Mouse (Mus musculus) c-Kit-positive CD71-positive TER-119-positive erythroid progenitor cells, embryonic 14.5 days (primary cell): Measurements from ENCODE around the gene Cdk18.

Source experiments
- DNase-seq: peaks from one replicate; pipeline ENCODE4 v3.0.0-alpha.2; 2013; ENCODE audit warnings: low spot score

Gene Cdk18

GRCm38 (mm10) chr1:132111411-132111810 is 28.1 kb downstream of the Cdk18 start:
- DNase-seq = no peak

DNA sequence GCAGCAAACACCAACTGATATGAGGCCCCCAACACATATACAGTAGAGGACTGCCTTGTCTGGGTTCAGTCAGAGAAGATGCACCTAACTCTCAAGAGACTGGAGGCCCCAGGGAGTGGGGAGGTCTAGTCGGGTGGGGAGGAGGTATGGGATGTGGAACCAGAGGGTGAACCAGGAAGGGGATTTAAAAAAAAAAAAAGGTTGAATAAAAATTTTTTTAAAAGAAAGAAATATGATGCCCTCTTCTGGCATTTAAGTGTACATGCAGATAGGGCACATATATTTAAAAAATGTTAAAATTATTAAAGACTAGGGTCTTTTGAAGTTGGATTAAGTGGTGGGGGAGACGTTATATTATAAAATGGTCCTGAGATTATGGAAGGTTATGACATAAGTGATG is 30.1 kb downstream of the Cdk18 start:
- DNase-seq = no peak

GRCm38 (mm10) chr1:132104353-132104752 is 35.1 kb downstream of the Cdk18 start:
- DNase-seq = no peak

GRCm38 (mm10) chr1:132101953-132102697 is 37.4 kb downstream of the Cdk18 start:
- DNase-seq = no peak

- DNase-seq = no peak
These were observed 39.7 kb downstream of the Cdk18 start for GRCm38 (mm10) chr1:132099775-132100174.

- no peak for DNase-seq
These were observed 40.5 kb downstream of the Cdk18 start for GRCm38 (mm10) chr1:132099016-132099415.

GRCm38 (mm10) chr1:132098076-132098475 is 41.4 kb downstream of the Cdk18 start:
- no peak for DNase-seq

- DNase-seq = no peak
These were observed 44.0 kb downstream of the Cdk18 start for GRCm38 (mm10) chr1:132095356-132096004.

DNA sequence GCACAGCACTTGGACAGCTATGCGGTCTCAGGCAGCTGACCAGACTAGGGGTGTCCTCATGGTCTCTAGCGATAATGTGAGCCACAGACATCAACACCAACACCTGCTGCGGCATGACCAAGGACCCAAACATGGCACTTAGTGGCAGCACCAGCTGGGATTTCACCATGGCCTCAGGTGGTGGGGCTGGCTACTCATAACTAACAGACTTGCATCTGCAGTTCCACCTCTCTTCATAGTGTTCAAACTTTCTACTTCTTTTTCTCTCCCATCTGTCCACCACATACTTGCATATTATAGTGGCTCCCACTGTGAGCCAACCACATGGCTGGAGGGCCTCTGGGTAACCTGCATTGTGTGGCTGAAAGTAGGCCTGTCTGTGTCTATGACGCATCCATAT is 46.2 kb downstream of the Cdk18 start:
- DNase-seq = no peak

- DNase-seq = no peak
These were observed 49.2 kb downstream of the Cdk18 start for GRCm38 (mm10) chr1:132090266-132090665.

- no peak for DNase-seq
These were observed 49.7 kb downstream of the Cdk18 start for GRCm38 (mm10) chr1:132089767-132090166.

DNA sequence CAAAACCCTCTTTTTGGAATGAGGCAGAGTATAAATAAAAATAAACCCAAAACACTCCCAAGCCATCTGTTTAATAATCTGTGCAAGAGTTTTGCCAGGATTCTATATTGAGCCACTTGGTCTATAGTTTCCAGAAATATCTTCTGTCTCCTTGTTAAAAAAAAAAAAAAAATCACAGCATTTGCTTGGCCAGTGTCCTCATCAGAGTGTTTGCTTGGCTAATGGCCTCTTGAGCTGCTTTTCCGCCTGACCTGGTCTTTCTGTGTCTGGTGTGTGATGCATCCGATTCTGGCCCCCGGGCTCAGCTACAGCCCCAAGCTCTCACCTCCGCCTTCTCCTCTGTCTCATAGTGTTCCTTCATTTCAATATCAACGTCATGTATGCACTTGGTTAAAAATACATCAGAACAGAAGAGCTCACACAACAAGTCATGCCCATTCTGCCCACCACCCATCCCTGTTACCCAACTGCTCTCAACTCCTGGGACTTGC is 51.3 kb downstream of the Cdk18 start:
- DNase-seq = no peak

DNA sequence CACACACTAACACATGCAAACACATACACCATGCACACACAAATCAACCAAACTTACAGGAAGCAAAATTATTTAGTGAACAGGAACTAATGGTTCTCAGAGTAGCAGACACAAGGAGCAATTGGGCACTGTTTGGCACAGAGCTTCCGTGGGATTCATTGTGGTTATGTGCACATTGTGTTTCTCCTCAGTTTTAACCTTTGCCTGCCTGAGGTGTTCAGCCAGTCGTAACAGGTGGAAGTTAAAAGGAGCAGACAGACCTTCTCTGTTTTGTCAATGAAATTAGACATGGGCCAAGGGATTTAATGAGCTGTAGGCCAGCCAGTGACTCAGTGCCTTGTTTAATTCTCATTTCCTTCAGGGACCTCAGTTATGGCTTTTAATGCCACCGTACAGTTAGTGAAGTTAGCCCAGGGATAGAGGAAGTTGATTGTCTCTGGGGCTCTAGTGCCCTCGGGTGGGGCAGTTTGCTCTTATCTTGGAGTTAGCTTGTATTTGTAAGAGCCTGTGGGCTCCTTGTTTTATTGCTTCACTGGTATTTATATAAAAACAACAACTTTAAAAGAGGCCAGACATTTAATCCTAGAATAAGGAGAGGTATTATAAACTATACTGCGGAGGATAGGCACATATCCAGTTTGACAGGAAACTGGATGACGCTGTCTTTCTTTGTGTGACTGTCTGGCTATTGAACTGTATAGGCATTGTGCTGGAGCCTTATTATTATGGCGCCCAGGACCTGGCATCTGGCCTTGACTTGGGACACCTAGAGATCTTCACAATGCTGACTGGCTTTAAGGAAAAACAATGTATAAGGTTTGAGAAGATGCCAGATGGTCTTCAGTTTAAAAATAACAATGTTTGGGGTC is 54.1 kb downstream of the Cdk18 start:
- DNase-seq = no peak

DNA sequence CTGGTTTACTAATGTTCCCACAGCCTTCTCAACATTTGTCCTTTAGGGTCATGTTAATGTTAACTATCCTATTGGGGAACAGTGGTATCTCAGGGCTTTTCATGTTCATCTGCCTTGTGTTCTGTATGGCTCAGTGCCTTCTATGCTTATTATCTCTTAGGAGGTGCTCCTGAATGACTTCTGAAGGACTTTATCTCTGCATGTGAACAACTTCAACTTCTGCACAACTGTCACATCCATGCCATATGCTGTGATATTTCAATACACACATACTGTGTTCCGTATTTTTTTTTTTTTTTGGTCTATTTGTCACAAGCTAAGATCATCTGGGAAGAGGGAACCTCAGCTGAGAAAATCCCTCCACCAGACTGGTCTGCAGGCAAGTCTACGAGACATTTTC is 61.1 kb downstream of the Cdk18 start:
- no peak for DNase-seq

- no peak for DNase-seq
These were observed 63.9 kb downstream of the Cdk18 start for GRCm38 (mm10) chr1:132075576-132075975.

DNA sequence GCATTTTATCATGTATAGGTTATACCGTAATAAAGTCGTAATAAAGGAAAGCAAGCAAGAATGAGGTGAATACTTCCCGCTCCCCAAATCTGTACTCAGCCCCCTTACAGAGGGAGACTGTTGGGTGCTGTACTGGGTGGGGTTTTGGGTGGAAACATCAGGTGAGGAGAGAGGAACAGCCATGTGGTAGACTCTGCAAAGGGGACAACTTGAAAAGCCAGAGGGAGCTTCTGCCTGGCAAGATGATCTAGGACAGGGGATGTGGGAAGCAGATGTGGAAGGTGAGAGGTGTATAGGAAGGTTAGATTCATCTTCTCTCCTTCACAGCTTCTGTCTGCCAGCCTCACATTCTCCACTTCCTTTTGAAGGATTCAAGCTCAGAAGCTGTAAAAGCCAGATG is 68.8 kb downstream of the Cdk18 start:
- DNase-seq = no peak

- no peak for DNase-seq
These were observed 70.0 kb downstream of the Cdk18 start for GRCm38 (mm10) chr1:132069436-132069835.

- DNase-seq = no peak
These were observed 71.9 kb downstream of the Cdk18 start, which contains the start of gene Mfsd4a for GRCm38 (mm10) chr1:132067261-132068255. TSS of gene Mfsd4a (minus strand) at chr1:132068062.

GRCm38 (mm10) chr1:132065475-132066172 is 73.9 kb downstream of the Cdk18 start:
- no peak for DNase-seq

- DNase-seq = no peak
These were observed 74.5 kb downstream of the Cdk18 start for GRCm38 (mm10) chr1:132065001-132065400.

DNA sequence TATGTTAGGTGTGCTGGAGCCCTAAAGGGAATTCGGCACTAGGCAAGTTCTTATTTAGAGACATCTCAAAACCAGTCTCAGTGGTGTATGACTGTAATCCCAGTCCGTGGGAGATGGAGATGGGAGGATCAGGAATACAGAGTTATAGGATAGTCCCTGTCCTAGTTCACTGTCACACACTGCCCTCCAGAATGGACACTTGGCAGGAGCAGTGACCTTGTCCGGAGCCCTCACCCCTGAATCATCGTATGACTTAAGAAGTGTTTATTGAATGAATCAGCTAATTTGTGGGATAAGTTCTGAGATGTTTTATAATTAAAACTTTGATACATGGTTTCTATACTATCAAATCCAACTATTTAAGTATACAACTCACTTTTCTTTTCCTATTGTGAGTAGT is 76.4 kb downstream of the Cdk18 start:
- DNase-seq = no peak
